Mouse (Mus musculus): ENCODE data around the gene Irf4.

- TF ChIP-seq CTCF (IDR thresholded peaks at IDR 0.05; ENCODE audit: extremely low read depth, insufficient read length, insufficient replicate concordance, low read depth, low read length) = no peak
- TF ChIP-seq POLR2A (IDR thresholded peaks at IDR 0.05; ENCODE audit: low read depth, low read length) = no peak
Observed at GRCm38 (mm10) chr13:30802336-30802955, 53.4 kb downstream of the Irf4 start.

All from small intestine, adult 2 months (tissue).